Mouse (Mus musculus): ENCODE measurements around the gene Lrit3. TPM values are rescaled to one million over a fixed set of nuclear protein-coding genes. Genes with fewer than 3 reads are reported as not detected.

Lrit3 gene
- polyA plus RNA-seq (2012; fragmentation: generic; extraction: Trizol), result not detected
- long read RNA-seq, experiment 1, result 0 reads
- long read RNA-seq, experiment 2, result 0 reads

DNA sequence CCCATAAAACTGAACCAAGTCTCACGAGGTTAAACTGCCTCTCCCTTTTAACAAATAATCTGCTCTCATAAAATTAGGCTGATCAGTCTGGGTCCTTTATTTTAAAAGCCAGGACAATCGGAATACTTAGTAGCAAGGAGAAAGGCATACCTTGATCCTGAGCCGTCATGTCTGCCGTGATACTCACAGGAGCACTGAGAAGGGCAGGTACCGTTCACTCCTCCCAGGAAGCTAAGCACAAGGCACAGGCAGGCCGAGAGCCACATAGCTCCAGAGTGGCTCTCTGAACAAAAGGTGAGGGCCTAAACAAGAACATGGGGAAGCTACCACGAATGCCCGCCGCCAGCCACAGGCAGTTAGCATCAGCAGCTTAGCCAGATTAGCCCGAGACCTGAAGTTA lies at the start of gene Lrit3:
Gene Lrit3, minus strand, starts transcription at position 266 of the 400 bp plus-strand sequence.
- H3K4me3 ChIP-seq (ENCODE audit: insufficient read depth, poor library complexity, severe bottlenecking), result no peak within 1 kb of the TSS
- no peak within 1 kb of the TSS for H3ac ChIP-seq (ENCODE audit: control insufficient read depth, insufficient read length, low read depth)
- H3K79me3 ChIP-seq (ENCODE audit: low read depth), result no peaks in the 10 kb centered on the region
- TF ChIP-seq MYOD1 (IDR thresholded peaks at IDR 0.05; ENCODE audit: control insufficient read depth, insufficient read length, low read depth), result no peak
- no peak for TF ChIP-seq CEBPB (IDR thresholded peaks at IDR 0.05; ENCODE audit: low read depth)
- TF ChIP-seq MAX (IDR thresholded peaks at IDR 0.05), result no peak
- TF ChIP-seq MYOG (IDR thresholded peaks at IDR 0.05; ENCODE audit: control insufficient read depth, extremely low read depth, insufficient read length), result no peak
- TF ChIP-seq FOSL1 (IDR thresholded peaks at IDR 0.05; ENCODE audit: insufficient read depth, low read length, poor library complexity, severe bottlenecking), result no peak
- H3K79me2 ChIP-seq (ENCODE audit: control insufficient read depth, insufficient read depth), result no peaks in the 10 kb centered on the region
- H3K27me3 ChIP-seq (ENCODE audit: control insufficient read depth, insufficient read depth, insufficient read length), result no peaks in the 10 kb centered on the region
- no peaks in the 10 kb centered on the region for H3K36me3 ChIP-seq (ENCODE audit: control insufficient read depth, insufficient read depth)

DNA sequence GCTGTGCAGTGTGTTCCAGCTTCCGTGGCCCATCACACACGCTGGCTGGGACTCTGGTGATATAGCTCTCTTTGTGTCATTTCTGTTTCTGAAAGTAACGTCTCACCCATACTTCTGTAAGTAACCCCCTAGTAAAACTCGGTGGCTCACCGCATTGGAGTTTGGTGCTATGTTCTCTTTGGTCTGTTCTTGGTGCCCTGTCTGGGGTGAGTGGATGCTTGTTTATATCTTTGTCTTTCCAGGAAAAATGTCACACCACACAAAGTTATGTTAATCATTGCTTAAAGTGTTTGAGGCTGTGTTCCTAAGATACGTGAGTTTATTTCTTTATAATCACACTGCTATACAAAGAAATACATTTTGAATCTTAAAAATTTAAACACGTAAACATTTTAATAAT lies 43.0 kb upstream of the Lrit3 start:
- no peaks in the 10 kb centered on the region for H3K79me2 ChIP-seq (ENCODE audit: control insufficient read depth, insufficient read depth)
- H3K36me3 ChIP-seq (ENCODE audit: control insufficient read depth, insufficient read depth), result no peaks in the 10 kb centered on the region
- H3ac ChIP-seq (ENCODE audit: control insufficient read depth, insufficient read length, low read depth), result no peak overlapping the region
- TF ChIP-seq USF1 (IDR thresholded peaks at IDR 0.05; ENCODE audit: low read depth) (no peak), CEBPB (IDR thresholded peaks at IDR 0.05; ENCODE audit: low read depth) (no peak), CTCF (IDR thresholded peaks at IDR 0.05; ENCODE audit: control insufficient read depth, insufficient read depth, insufficient read length) (no peak), MYOG (IDR thresholded peaks at IDR 0.05; ENCODE audit: control insufficient read depth, extremely low read depth, insufficient read length) (no peak), MYOD1 (IDR thresholded peaks at IDR 0.05; ENCODE audit: control insufficient read depth, insufficient read length, low read depth) (no peak), MAX (IDR thresholded peaks at IDR 0.05) (no peak), FOSL1 (IDR thresholded peaks at IDR 0.05; ENCODE audit: insufficient read depth, low read length, poor library complexity, severe bottlenecking) (no peak)
- no peak overlapping the region for H3K4me3 ChIP-seq (ENCODE audit: insufficient read depth, poor library complexity, severe bottlenecking)
- H3K79me3 ChIP-seq (ENCODE audit: low read depth), result no peaks in the 10 kb centered on the region
- peaks cover 15% of the 10 kb centered on the region for H3K27me3 ChIP-seq (ENCODE audit: control insufficient read depth, insufficient read depth, insufficient read length)

DNA sequence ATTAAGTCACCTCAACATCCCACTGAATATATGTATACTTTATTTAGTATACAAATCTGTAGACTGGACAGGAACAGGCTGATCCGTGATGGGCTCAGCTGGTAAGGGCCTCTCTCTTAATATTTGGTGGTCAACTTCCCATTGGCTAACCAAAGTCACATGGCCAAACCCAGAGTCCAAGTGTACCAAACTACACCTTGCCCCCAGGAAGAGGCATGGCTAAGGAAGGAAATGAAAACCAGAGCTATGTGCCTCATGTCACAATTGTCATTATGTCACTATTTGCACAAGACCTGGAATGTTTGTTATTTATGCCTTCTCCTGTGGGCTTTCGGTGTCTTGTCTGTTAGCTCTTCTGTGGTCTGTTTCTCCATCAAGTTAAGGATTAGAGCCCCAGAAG lies 42.0 kb upstream of the Lrit3 start:
- H3K27me3 ChIP-seq (ENCODE audit: control insufficient read depth, insufficient read depth, insufficient read length), result peaks cover 14% of the 10 kb centered on the region
- TF ChIP-seq MYOG (IDR thresholded peaks at IDR 0.05; ENCODE audit: control insufficient read depth, extremely low read depth, insufficient read length) (no peak), CEBPB (IDR thresholded peaks at IDR 0.05; ENCODE audit: low read depth) (no peak), FOSL1 (IDR thresholded peaks at IDR 0.05; ENCODE audit: insufficient read depth, low read length, poor library complexity, severe bottlenecking) (no peak)
- no peaks in the 10 kb centered on the region for H3K36me3 ChIP-seq (ENCODE audit: control insufficient read depth, insufficient read depth)
- no peak overlapping the region for H3K4me3 ChIP-seq (ENCODE audit: insufficient read depth, poor library complexity, severe bottlenecking)
- no peaks in the 10 kb centered on the region for H3K79me3 ChIP-seq (ENCODE audit: low read depth)
- H3ac ChIP-seq (ENCODE audit: control insufficient read depth, insufficient read length, low read depth), result no peak overlapping the region
- H3K79me2 ChIP-seq (ENCODE audit: control insufficient read depth, insufficient read depth), result no peaks in the 10 kb centered on the region

DNA sequence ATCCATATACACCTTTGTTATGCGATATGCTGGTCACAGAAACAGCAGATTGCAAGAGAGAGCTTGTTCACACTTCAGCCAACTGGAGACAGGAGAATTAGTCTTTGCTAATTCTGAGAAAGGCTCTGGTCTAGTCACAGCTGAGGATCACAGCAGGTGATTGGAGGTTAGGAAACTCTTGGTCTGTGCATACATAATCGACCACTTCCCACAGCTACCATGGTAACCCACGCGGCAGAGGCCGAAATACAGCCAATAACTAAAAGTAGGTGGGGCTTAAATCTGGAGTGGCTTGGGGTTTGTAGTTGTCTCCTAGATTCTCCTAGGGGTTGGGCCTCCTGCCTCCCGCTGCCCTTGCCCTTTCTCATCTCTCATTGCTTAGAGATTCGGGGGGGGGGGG lies 34.2 kb upstream of the Lrit3 start:
- no peaks in the 10 kb centered on the region for H3K79me2 ChIP-seq (ENCODE audit: control insufficient read depth, insufficient read depth)
- peaks cover 20% of the 10 kb centered on the region for H3K27me3 ChIP-seq (ENCODE audit: control insufficient read depth, insufficient read depth, insufficient read length)
- H3K79me3 ChIP-seq (ENCODE audit: low read depth), result no peaks in the 10 kb centered on the region
- H3K36me3 ChIP-seq (ENCODE audit: control insufficient read depth, insufficient read depth), result no peaks in the 10 kb centered on the region
- TF ChIP-seq USF1 (IDR thresholded peaks at IDR 0.05; ENCODE audit: low read depth) (no peak), FOSL1 (IDR thresholded peaks at IDR 0.05; ENCODE audit: insufficient read depth, low read length, poor library complexity, severe bottlenecking) (no peak), CTCF (IDR thresholded peaks at IDR 0.05; ENCODE audit: control insufficient read depth, insufficient read depth, insufficient read length) (no peak), MYOD1 (IDR thresholded peaks at IDR 0.05; ENCODE audit: control insufficient read depth, insufficient read length, low read depth) (no peak), CEBPB (IDR thresholded peaks at IDR 0.05; ENCODE audit: low read depth) (no peak), MAX (IDR thresholded peaks at IDR 0.05) (no peak), MYOG (IDR thresholded peaks at IDR 0.05; ENCODE audit: control insufficient read depth, extremely low read depth, insufficient read length) (no peak)
- H3K4me3 ChIP-seq (ENCODE audit: insufficient read depth, poor library complexity, severe bottlenecking), result no peak overlapping the region
- H3ac ChIP-seq (ENCODE audit: control insufficient read depth, insufficient read length, low read depth), result no peak overlapping the region

DNA sequence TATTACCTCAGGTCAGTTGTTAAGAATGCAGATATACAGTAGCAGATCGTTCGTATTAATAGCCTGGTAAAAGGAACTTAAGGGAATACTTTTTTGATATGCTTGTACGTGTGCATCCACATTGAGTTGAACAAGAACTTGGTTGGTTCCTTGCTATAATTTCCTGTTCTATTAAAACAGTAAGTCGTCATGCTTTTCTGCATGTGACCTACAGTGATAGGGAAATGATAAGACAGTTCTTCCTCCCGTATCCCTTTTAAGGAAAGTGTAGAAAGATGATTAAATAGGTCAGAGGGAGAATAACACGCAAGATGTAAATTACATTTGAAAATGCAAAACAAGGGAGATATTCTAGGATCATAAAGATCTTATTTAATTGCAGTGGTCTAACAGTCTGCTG lies 33.1 kb upstream of the Lrit3 start:
- Histone ChIP-seq H3K36me3 (ENCODE audit: control insufficient read depth, insufficient read depth) (no peaks in the 10 kb centered on the region), H3K4me3 (ENCODE audit: insufficient read depth, poor library complexity, severe bottlenecking) (no peak overlapping the region), H3K27me3 (ENCODE audit: control insufficient read depth, insufficient read depth, insufficient read length) (peaks cover 19% of the 10 kb centered on the region), H3K79me3 (ENCODE audit: low read depth) (no peaks in the 10 kb centered on the region), H3ac (ENCODE audit: control insufficient read depth, insufficient read length, low read depth) (no peak overlapping the region), H3K79me2 (ENCODE audit: control insufficient read depth, insufficient read depth) (no peaks in the 10 kb centered on the region)
- TF ChIP-seq MAX (IDR thresholded peaks at IDR 0.05) (no peak), USF1 (IDR thresholded peaks at IDR 0.05; ENCODE audit: low read depth) (no peak), FOSL1 (IDR thresholded peaks at IDR 0.05; ENCODE audit: insufficient read depth, low read length, poor library complexity, severe bottlenecking) (no peak), MYOG (IDR thresholded peaks at IDR 0.05; ENCODE audit: control insufficient read depth, extremely low read depth, insufficient read length) (no peak), CTCF (IDR thresholded peaks at IDR 0.05; ENCODE audit: control insufficient read depth, insufficient read depth, insufficient read length) (no peak)

DNA sequence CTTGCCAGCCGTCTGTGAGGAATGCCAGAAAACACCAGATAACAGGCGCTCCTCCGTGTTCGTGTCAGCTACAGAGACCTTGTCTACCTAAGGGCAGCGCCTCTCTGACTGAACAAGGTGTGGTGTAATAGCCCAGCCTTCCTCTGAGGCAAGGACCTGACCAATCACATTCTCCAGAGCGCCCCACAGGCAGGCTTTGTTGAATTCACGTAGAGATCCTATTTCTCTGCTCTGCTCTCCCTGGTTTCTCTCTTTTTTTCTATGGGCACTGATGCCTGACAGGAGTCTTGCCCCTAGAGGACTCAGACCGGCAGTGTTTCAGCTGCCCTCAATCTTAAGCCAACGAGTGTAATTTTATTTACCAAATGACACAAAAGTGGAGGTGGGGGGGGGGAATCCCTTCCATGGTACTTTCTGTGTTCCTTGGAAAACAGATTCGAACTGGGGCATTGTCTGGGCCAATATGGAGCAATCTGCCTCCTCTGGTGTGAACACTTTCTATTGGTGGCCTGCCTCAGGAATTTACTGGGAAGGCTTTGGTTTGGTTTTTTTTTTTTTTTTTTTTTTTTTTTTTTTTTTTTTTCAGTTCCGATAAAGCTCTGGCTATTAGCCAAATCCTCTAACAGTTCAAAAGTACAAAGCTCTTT lies 32.3 kb upstream of the Lrit3 start:
- Histone ChIP-seq H3K79me3 (ENCODE audit: low read depth) (no peaks in the 10 kb centered on the region), H3K79me2 (ENCODE audit: control insufficient read depth, insufficient read depth) (no peaks in the 10 kb centered on the region), H3K27me3 (ENCODE audit: control insufficient read depth, insufficient read depth, insufficient read length) (peaks cover 16% of the 10 kb centered on the region), H3K36me3 (ENCODE audit: control insufficient read depth, insufficient read depth) (no peaks in the 10 kb centered on the region), H3ac (ENCODE audit: control insufficient read depth, insufficient read length, low read depth) (no peak overlapping the region), H3K4me3 (ENCODE audit: insufficient read depth, poor library complexity, severe bottlenecking) (no peak overlapping the region)
- TF ChIP-seq CEBPB (IDR thresholded peaks at IDR 0.05; ENCODE audit: low read depth) (no peak), MYOD1 (IDR thresholded peaks at IDR 0.05; ENCODE audit: control insufficient read depth, insufficient read length, low read depth) (no peak), USF1 (IDR thresholded peaks at IDR 0.05; ENCODE audit: low read depth) (no peak)
